Mouse (Mus musculus) heart, embryonic 16.5 days (tissue): ENCODE data around the gene Dlg1. TPM values are rescaled to one million over a fixed set of nuclear protein-coding genes. Genes with fewer than 3 reads are reported as not detected.

Source experiments
- ATAC-seq: fragments of 200-750 bp; cut with Nextera tagmentation; replicated peaks from 2 replicates; pipeline ENCODE4 v1.8.0; 2017; ENCODE audit warnings: moderate number of reproducible peaks; ENCODE audit not compliant: insufficient read depth, low FRiP score; ENCODE audit errors: extremely low read depth
- H3K27ac ChIP-seq: fragments of 300-500 bp; sonication (generic); 2 replicates; pipeline ENCODE4 v1.5.1; 2014; ENCODE audit warnings: mild to moderate bottlenecking, low read length, control low read depth, moderate library complexity
- H3K27me3 ChIP-seq: fragments of 300-500 bp; sonication (generic); 2 replicates; pipeline ENCODE4 v1.6.1; 2014; ENCODE audit warnings: low read length, mixed read lengths; ENCODE audit not compliant: control insufficient read depth, insufficient read depth
- H3K36me3 ChIP-seq: fragments of 300-500 bp; sonication (generic); 2 replicates; pipeline ENCODE4 v1.6.1; 2014; ENCODE audit not compliant: control insufficient read depth, insufficient read depth
- H3K4me1 ChIP-seq: fragments of 300-500 bp; sonication (generic); 2 replicates; pipeline ENCODE4 v1.6.1; 2014; ENCODE audit warnings: low read length, mixed read lengths; ENCODE audit not compliant: control insufficient read depth, insufficient read depth
- H3K4me2 ChIP-seq: fragments of 300-500 bp; sonication (generic); 2 replicates; pipeline ENCODE4 v1.6.1; 2014; ENCODE audit warnings: low read depth, mild to moderate bottlenecking, control low read depth, low read length
- H3K4me3 ChIP-seq: fragments of 300-500 bp; sonication (generic); 2 replicates; pipeline ENCODE4 v1.5.1; 2014; ENCODE audit warnings: mild to moderate bottlenecking, control low read depth, low read length
- H3K9ac ChIP-seq: fragments of 300-500 bp; sonication (generic); 2 replicates; pipeline ENCODE4 v1.6.1; 2014; ENCODE audit warnings: low read length, control low read depth
- H3K9me3 ChIP-seq: fragments of 300-500 bp; sonication (generic); replicated peaks from 2 replicates; pipeline ENCODE4 v1.6.1; 2016; ENCODE audit warnings: low read length; ENCODE audit not compliant: control insufficient read depth
- WGBS: fragments of 180-500 bp; shearing (Covaris S2); extraction: QIAGEN DNeasy Blood & Tissue Kit; methylation state at CpG from one replicate; pipeline ENCODE4 v1.1.7; 2014; 5-methylcytosine and 5-hydroxymethylcytosine counted together
- polyA plus RNA-seq: library from polyadenylated mRNA; unstranded; fragments of >200 nt; fragmentation: Nextera tagmentation; extraction: Ambion mirVana; gene quantifications from 2 replicates; pipeline ENCODE4 v1.2.1, GENCODE M21; 2015

Gene Dlg1
- polyA plus RNA-seq, 1 experiment from 2014 or later, result 14.2 TPM

- WGBS, result 46% methylated on average over 4 of the region's 4 CpGs
- H3K9me3 ChIP-seq, result no peaks in the 10 kb centered on the region
- no peak overlapping the region for H3K27ac ChIP-seq
- H3K4me2 ChIP-seq, result no peak overlapping the region
- no peaks in the 10 kb centered on the region for H3K36me3 ChIP-seq
- no peak overlapping the region for H3K9ac ChIP-seq
- H3K4me1 ChIP-seq, result peaks cover 4% of the 10 kb centered on the region
- no peak overlapping the region for H3K4me3 ChIP-seq
- no peaks in the 10 kb centered on the region for H3K27me3 ChIP-seq
- ATAC-seq, result no peak
Observed at GRCm38 (mm10) chr16:31737081-31737480, 73.8 kb downstream of the Dlg1 start.

- no peak for ATAC-seq
- Histone ChIP-seq H3K9me3 (no peaks in the 10 kb centered on the region), H3K27ac (no peak overlapping the region), H3K4me1 (peaks cover 4% of the 10 kb centered on the region), H3K36me3 (no peaks in the 10 kb centered on the region), H3K4me2 (no peak overlapping the region), H3K4me3 (no peak overlapping the region), H3K9ac (no peak overlapping the region), H3K27me3 (no peaks in the 10 kb centered on the region)
- WGBS, result 49% methylated on average over 3 of the region's 3 CpGs
Observed at GRCm38 (mm10) chr16:31737761-31738160, 74.5 kb downstream of the Dlg1 start.

GRCm38 (mm10) chr16:31740271-31740670, 77.0 kb downstream of the Dlg1 start:
- peaks cover 4% of the 10 kb centered on the region for H3K4me1 ChIP-seq
- peak; percentile 45; the same call in 1 of the 2 replicates for ATAC-seq
- WGBS, result 50% methylated on average over 8 of the region's 8 CpGs

DNA sequence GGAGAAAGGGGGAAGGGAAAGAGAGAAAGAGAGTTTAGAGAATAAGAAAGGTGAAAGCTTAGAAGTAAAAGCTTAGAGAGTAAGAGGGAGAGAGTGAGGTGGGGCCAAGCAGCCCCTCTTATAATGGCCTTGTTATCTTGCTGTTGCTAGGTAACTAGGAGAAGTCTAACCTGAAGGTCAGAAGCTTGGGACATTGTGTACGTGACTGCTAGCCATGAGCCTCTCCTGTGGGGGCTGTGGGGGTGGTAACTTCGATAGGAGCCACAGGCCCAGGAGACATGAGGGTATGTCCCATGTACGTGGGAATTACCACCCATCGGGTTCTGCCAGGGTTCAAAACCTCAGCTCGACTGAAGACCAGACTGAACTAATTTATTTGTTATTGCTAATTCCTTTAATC, 77.5 kb downstream of the Dlg1 start:
- peaks cover 2% of the 10 kb centered on the region; the same call in 1 of the 2 replicates for H3K9me3 ChIP-seq
- H3K4me3 ChIP-seq, result no peak overlapping the region
- H3K27me3 ChIP-seq, result no peaks in the 10 kb centered on the region
- WGBS, result 66% methylated on average over 5 of the region's 5 CpGs
- peaks cover 4% of the 10 kb centered on the region for H3K4me1 ChIP-seq
- H3K9ac ChIP-seq, result no peak overlapping the region
- H3K36me3 ChIP-seq, result peaks cover 7% of the 10 kb centered on the region
- no peak overlapping the region for H3K4me2 ChIP-seq
- H3K27ac ChIP-seq, result peak overlapping the region; percentile 68
- ATAC-seq, result no peak

More at GRCm38 (mm10) chr16:31740271-31740670, 77.0 kb downstream of the Dlg1 start:
- no peaks in the 10 kb centered on the region for H3K27me3 ChIP-seq
- no peak overlapping the region for H3K4me3 ChIP-seq
- H3K9me3 ChIP-seq, result peaks cover 2% of the 10 kb centered on the region; the same call in 1 of the 2 replicates
- peak overlapping the region; percentile 68 for H3K27ac ChIP-seq
- no peak overlapping the region for H3K9ac ChIP-seq
- no peak overlapping the region for H3K4me2 ChIP-seq
- H3K36me3 ChIP-seq, result peaks cover 7% of the 10 kb centered on the region

DNA sequence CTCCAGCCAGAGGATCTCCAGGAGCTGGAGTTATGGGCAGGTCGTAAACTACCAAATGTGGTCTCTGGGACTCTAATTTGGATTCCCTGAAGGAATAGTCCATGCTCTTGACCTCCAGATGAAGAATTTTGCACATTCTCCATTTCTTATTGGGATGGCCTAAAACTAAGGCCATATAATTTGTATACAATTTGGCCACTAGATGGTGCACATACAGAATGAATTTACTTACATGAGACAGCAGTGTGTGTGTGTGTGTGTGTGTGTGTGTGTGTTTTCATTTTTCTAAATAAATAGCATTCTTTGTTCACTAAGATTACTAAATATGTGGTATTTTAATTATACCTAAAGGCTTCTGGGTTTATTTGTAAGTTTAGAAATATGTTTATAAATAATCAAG, 87.3 kb downstream of the Dlg1 start:
- H3K4me2 ChIP-seq, result no peak overlapping the region
- no peak overlapping the region for H3K4me3 ChIP-seq
- H3K4me1 ChIP-seq, result peaks cover 6% of the 10 kb centered on the region; the same call in 1 of the 2 replicates
- H3K9me3 ChIP-seq, result no peaks in the 10 kb centered on the region
- no peak for ATAC-seq
- H3K9ac ChIP-seq, result no peak overlapping the region
- 86% methylated on average over 1 of the region's 1 CpGs for WGBS
- H3K27me3 ChIP-seq, result no peaks in the 10 kb centered on the region
- H3K36me3 ChIP-seq, result no peaks in the 10 kb centered on the region
- no peak overlapping the region for H3K27ac ChIP-seq

DNA sequence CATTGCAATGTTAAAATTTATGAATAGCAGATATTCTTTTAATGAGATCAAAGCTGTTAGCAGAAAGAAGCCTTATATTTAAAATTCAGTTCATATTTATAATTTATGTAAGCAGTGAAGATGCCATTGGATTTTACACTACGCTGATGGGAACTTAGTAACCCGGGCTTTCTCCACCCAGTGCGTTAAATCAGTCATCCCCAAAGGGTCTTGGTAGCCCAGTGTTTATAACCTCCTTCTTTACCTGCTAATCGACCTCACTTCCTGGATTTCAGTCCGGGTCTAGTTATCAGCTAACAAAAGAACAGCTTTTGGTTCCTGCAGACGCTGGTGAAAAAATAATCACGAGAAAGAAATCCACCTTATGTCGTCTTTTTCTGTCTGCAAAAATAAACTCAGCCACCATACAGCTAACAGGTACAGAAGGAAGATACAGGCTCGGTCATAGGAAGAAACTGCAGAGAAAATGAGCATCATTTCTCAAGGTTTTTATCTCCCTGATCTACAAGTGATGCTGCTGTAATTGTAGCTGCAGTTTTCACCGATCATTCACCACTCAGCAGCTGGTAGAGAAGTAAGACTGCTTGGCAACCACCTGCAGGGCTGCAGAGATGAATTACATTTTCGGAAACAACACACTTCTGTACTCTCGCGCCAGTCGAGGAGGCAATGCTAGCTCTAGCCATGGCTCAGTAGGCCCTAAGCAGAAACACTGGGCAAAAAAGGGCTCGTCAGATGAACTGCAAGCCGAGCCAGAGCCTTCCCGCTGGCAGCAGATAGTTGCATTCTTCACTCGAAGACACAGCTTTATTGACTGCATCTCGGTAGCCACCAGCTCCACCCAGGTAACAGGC, 91.2 kb downstream of the Dlg1 start:
- Histone ChIP-seq H3K9ac (no peak overlapping the region), H3K4me1 (peaks cover 7% of the 10 kb centered on the region), H3K9me3 (no peaks in the 10 kb centered on the region), H3K27ac (no peak overlapping the region), H3K4me3 (no peak overlapping the region), H3K4me2 (no peak overlapping the region), H3K36me3 (no peaks in the 10 kb centered on the region), H3K27me3 (no peaks in the 10 kb centered on the region)
- 57% methylated on average over 19 of the region's 19 CpGs for WGBS
- no peak for ATAC-seq

- no peak overlapping the region for H3K27ac ChIP-seq
- no peak overlapping the region for H3K4me3 ChIP-seq
- H3K9me3 ChIP-seq, result no peaks in the 10 kb centered on the region
- H3K36me3 ChIP-seq, result no peaks in the 10 kb centered on the region
- H3K4me1 ChIP-seq, result peaks cover 13% of the 10 kb centered on the region
- H3K4me2 ChIP-seq, result no peak overlapping the region
- no peaks in the 10 kb centered on the region for H3K27me3 ChIP-seq
- WGBS, result 83% methylated on average over 1 of the region's 1 CpGs
- ATAC-seq, result no peak
- no peak overlapping the region for H3K9ac ChIP-seq
Observed at GRCm38 (mm10) chr16:31755053-31755452, 91.8 kb downstream of the Dlg1 start.

- Histone ChIP-seq H3K9ac (no peak overlapping the region), H3K36me3 (no peaks in the 10 kb centered on the region), H3K4me3 (no peak overlapping the region), H3K27ac (no peak overlapping the region), H3K9me3 (no peaks in the 10 kb centered on the region), H3K27me3 (no peaks in the 10 kb centered on the region), H3K4me1 (peaks cover 16% of the 10 kb centered on the region), H3K4me2 (no peak overlapping the region)
- no peak for ATAC-seq
- 84% methylated on average over 5 of the region's 5 CpGs for WGBS
Observed at GRCm38 (mm10) chr16:31756436-31756835, 93.2 kb downstream of the Dlg1 start.

DNA sequence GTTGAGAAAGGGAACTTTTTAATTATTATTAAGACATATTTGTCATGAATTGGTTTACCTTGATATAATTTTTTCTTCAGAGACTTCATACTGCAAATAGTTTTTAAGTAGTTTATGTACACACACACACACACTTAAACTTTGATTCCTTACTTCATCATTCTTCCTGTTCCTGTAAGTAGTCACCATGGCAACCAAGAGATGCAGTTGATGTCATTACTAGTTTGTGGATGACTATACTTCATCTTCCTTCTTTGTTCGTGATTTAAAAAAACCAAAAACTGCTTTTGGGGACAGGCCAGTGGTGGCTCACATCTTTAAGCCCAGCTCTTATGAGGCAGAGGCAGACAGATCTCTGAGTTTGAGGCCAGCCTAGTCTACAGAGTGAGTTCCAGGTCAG, 94.4 kb downstream of the Dlg1 start:
- no peak for ATAC-seq
- H3K4me3 ChIP-seq, result no peak overlapping the region
- peaks cover 16% of the 10 kb centered on the region for H3K4me1 ChIP-seq
- H3K36me3 ChIP-seq, result no peaks in the 10 kb centered on the region
- H3K27me3 ChIP-seq, result no peaks in the 10 kb centered on the region
- WGBS, result 79% methylated on average over 1 of the region's 1 CpGs
- H3K4me2 ChIP-seq, result no peak overlapping the region
- no peaks in the 10 kb centered on the region for H3K9me3 ChIP-seq
- H3K9ac ChIP-seq, result no peak overlapping the region
- H3K27ac ChIP-seq, result no peak overlapping the region
